Mouse (Mus musculus) lung, postnatal 0 days (tissue): ENCODE results near the gene Cntn4. TPM values are rescaled to one million over a fixed set of nuclear protein-coding genes. Genes with fewer than 3 reads are reported as not detected.

Experiments used
- ATAC-seq: fragments of 200-750 bp; cut with Nextera tagmentation; 2 replicates; pipeline ENCODE4 v1.8.0; 2017; ENCODE audit warnings: moderate library complexity
- DNase-seq: peaks from one replicate; pipeline ENCODE4 v3.0.0-alpha.2; 2016; ENCODE audit warnings: low spot score
- H3K27ac ChIP-seq: fragments of 300-500 bp; sonication (generic); 2 replicates; pipeline ENCODE4 v1.5.1; 2014; ENCODE audit warnings: antibody characterized with exemption, mild to moderate bottlenecking, low read length, mixed read lengths
- H3K27me3 ChIP-seq: fragments of 300-500 bp; sonication (generic); replicated peaks from 2 replicates; pipeline ENCODE4 v1.6.1; 2014; ENCODE audit warnings: low read length, mixed read lengths; ENCODE audit not compliant: insufficient read depth
- H3K36me3 ChIP-seq: fragments of 300-500 bp; sonication (generic); 2 replicates; pipeline ENCODE4 v1.6.1; 2014; ENCODE audit warnings: low read length, mixed read lengths; ENCODE audit not compliant: insufficient read depth
- H3K4me1 ChIP-seq: fragments of 300-500 bp; sonication (generic); 2 replicates; pipeline ENCODE4 v1.6.1; 2014; ENCODE audit warnings: antibody characterized with exemption, low read depth, low read length, mixed read lengths; ENCODE audit not compliant: insufficient read depth
- H3K4me2 ChIP-seq: fragments of 300-500 bp; sonication (generic); replicated peaks from 2 replicates; pipeline ENCODE4 v1.6.1; 2014; ENCODE audit warnings: low read depth, mild to moderate bottlenecking, low read length, moderate library complexity, mixed read lengths
- H3K4me3 ChIP-seq: fragments of 300-500 bp; sonication (generic); 2 replicates; pipeline ENCODE4 v1.5.1; 2014; ENCODE audit warnings: low read depth, low read length
- H3K9ac ChIP-seq: fragments of 300-500 bp; sonication (generic); replicated peaks from 2 replicates; pipeline ENCODE4 v1.6.1; 2014; ENCODE audit warnings: low read depth, mild to moderate bottlenecking
- H3K9me3 ChIP-seq: fragments of 300-500 bp; sonication (generic); 2 replicates; pipeline ENCODE4 v1.6.1; 2016; ENCODE audit warnings: low read length, mixed read lengths
- CTCF ChIP-seq: IDR thresholded peaks from 2 replicates; pipeline ENCODE4 v1.5.1; 2016; ENCODE audit warnings: antibody characterized with exemption, mild to moderate bottlenecking
- EP300 ChIP-seq: IDR thresholded peaks from 2 replicates; pipeline ENCODE4 v1.6.1; 2016; ENCODE audit warnings: antibody characterized with exemption, mild to moderate bottlenecking, control low read depth
- WGBS: fragments of 180-500 bp; shearing (Covaris S2); extraction: QIAGEN DNeasy Blood & Tissue Kit; methylation state at CpG from one replicate; pipeline ENCODE4 v1.1.7; 2014; 5-methylcytosine and 5-hydroxymethylcytosine counted together
- polyA plus RNA-seq: library from polyadenylated mRNA; unstranded; fragments of >200 nt; fragmentation: Nextera tagmentation; extraction: Ambion mirVana; gene quantifications from 2 replicates; pipeline ENCODE4 v1.2.1, GENCODE M21; 2015

Cntn4 gene
- polyA plus RNA-seq, 1 experiment from 2014 or later = 0.12 TPM

DNA sequence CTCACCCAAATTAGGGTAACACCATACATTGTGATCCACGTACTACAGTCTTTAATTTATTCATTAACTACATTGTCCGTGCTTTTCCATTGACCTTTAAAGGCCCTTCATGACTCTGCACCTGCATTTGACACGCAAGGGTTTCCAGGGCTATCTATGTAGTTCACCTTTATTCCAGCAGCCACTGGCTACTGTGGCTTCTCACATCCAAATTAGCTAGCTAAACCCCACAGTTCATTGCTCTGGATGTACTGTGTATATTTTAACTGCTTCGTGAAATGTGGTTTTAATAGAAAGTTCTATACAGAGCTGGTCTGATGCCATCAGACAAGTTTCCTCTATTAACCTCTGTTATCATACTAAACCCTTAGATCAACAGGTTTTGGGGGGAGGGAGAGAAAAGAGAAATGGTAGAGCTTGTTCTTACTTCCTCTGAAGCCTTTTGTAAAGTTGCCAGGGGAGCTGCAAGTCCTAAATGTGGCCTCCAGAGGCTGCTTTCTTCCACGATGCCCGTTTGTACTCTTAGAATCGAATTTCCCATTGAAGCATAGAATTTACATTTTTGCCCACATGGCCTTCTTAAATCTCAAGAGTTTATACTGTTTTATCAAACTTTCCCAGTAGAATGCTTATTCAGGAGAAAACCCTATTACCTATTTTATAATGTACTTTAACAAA, 1066.2 kb downstream of the Cntn4 start:
- no peaks in the 10 kb centered on the region for H3K36me3 ChIP-seq
- H3K9me3 ChIP-seq = no peaks in the 10 kb centered on the region
- TF ChIP-seq CTCF (no peak), EP300 (no peak)
- no peak overlapping the region for H3K4me3 ChIP-seq
- WGBS = 71% methylated on average over 7 of the region's 7 CpGs
- DNase-seq (no peak), ATAC-seq (no peak)
- no peaks in the 10 kb centered on the region for H3K27me3 ChIP-seq
- H3K9ac ChIP-seq = no peak overlapping the region
- no peaks in the 10 kb centered on the region for H3K4me1 ChIP-seq
- H3K27ac ChIP-seq = no peak overlapping the region
- no peak overlapping the region for H3K4me2 ChIP-seq

- Histone ChIP-seq H3K27me3 (no peaks in the 10 kb centered on the region), H3K4me3 (no peak overlapping the region), H3K9ac (no peak overlapping the region), H3K36me3 (no peaks in the 10 kb centered on the region), H3K4me1 (no peaks in the 10 kb centered on the region), H3K9me3 (no peaks in the 10 kb centered on the region), H3K4me2 (no peak overlapping the region), H3K27ac (no peak overlapping the region)
- TF ChIP-seq CTCF = no peak
- no peak for TF ChIP-seq EP300
- 63% methylated on average over 7 of the region's 7 CpGs for WGBS
- ATAC-seq = no peak
- no peak for DNase-seq
These were observed 1068.4 kb downstream of the Cntn4 start for GRCm38 (mm10) chr6:106745673-106746394.

- no peak for DNase-seq
- H3K4me3 ChIP-seq = no peak overlapping the region
These were observed 1069.8 kb downstream of the Cntn4 start for GRCm38 (mm10) chr6:106747251-106747650.

DNA sequence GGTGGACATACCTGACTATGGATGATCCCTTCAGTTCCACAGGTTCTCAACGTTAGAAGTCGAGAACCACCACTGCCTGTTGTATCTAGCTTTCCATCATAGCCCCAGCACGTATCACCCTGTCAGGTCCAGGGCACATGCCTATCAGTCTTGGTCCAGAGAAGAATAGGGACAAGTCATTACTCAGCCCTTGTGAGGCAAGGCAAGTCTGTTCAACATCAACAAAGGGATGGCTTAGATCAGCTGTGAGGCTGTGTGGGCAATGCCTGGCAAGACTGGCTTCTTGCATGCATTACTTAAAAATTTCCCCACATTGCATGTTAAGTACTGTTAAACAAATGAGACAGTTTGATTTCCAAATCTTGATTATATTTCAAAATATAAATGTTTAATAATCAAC, 1070.3 kb downstream of the Cntn4 start:
- Histone ChIP-seq H3K9me3 (no peaks in the 10 kb centered on the region), H3K27ac (no peak overlapping the region), H3K4me1 (no peaks in the 10 kb centered on the region), H3K4me2 (no peak overlapping the region), H3K27me3 (no peaks in the 10 kb centered on the region), H3K9ac (no peak overlapping the region), H3K36me3 (no peaks in the 10 kb centered on the region), H3K4me3 (no peak overlapping the region)
- DNase-seq (no peak), ATAC-seq (no peak)
- TF ChIP-seq CTCF (no peak), EP300 (no peak)
- 66% methylated on average over 3 of the region's 3 CpGs for WGBS

More at GRCm38 (mm10) chr6:106747251-106747650, 1069.8 kb downstream of the Cntn4 start:
- Histone ChIP-seq H3K36me3 (no peaks in the 10 kb centered on the region), H3K9ac (no peak overlapping the region), H3K4me1 (no peaks in the 10 kb centered on the region), H3K27me3 (no peaks in the 10 kb centered on the region), H3K4me2 (no peak overlapping the region), H3K27ac (no peak overlapping the region), H3K9me3 (no peaks in the 10 kb centered on the region)
- no peak for ATAC-seq
- TF ChIP-seq CTCF (no peak), EP300 (no peak)
- WGBS = 93% methylated on average over 5 of the region's 5 CpGs
